23 mouse cellular contexts compared by ENCODE assay signal in genomic region chr7:34669336-34669735, GRCm38 (mm10). TPM values are rescaled to one million over a fixed set of nuclear protein-coding genes. Genes with fewer than 3 reads are reported as not detected.
DNase-seq lines count a peak whose midpoint lies in the region; ATAC-seq and TF ChIP-seq lines count a peak whose summit lies in the region.
"Had no signal": no experiment of that assay in that cellular context is flagged by ENCODE, and none has a peak within 500 bp of the region (broad histone marks: within the 10 kb centered on the region; RNA-seq: fewer than 3 reads in every experiment).

No protein-coding gene starts in this region.

- ATAC-seq in CD4-positive, CD25-positive, alpha-beta regulatory T cell, adult 4 months: no peak
- ATAC-seq: inflammation-experienced regulatory T-cells, adult 6 months had no signal

- no peaks in the 10 kb centered on the region for H3K36me3 ChIP-seq in E14TG2a.4 (ENCODE audit: insufficient read depth, low read length)
- H3K36me3 ChIP-seq in embryonic facial prominence, embryonic 10.5 days (replicated peaks): no peaks in the 10 kb centered on the region; the same call in 1 of the 2 replicates
- H3K36me3 ChIP-seq: forebrain, embryonic 12.5 days; hindbrain, embryonic 13.5 days; limb, embryonic 15.5 days; liver, embryonic 15.5 days; midbrain, embryonic 12.5 days had no signal

- H3K9me3 ChIP-seq in E14TG2a.4 (ENCODE audit: low read length): peaks cover 5% of the 10 kb centered on the region
- no peaks in the 10 kb centered on the region for H3K9me3 ChIP-seq in embryonic facial prominence, embryonic 10.5 days
- H3K9me3 ChIP-seq: forebrain, embryonic 12.5 days; hindbrain, embryonic 13.5 days; limb, embryonic 15.5 days; liver, embryonic 15.5 days; midbrain, embryonic 12.5 days had no signal

- peak overlapping the region; percentile 56 for H3K4me3 ChIP-seq in E14TG2a.4 (replicated peaks; ENCODE audit: low read length)
- H3K4me3 ChIP-seq in embryonic facial prominence, embryonic 10.5 days: peak overlapping the region; percentile 21; the same call in 1 of the 2 replicates
- H3K4me3 ChIP-seq: forebrain, embryonic 12.5 days; hindbrain, embryonic 13.5 days; layer of hippocampus, adult 2 months; limb, embryonic 15.5 days; liver, embryonic 15.5 days; midbrain, embryonic 12.5 days; myocyte had no signal

- 13% methylated on average over 9 of the region's 9 CpGs for whole genome bisulfite sequencing in embryonic facial prominence, embryonic 10.5 days

- peaks cover 42% of the 10 kb centered on the region for H3K27me3 ChIP-seq in E14TG2a.4 (ENCODE audit: insufficient read depth, low read length)
- peaks cover 23% of the 10 kb centered on the region for H3K27me3 ChIP-seq in embryonic facial prominence, embryonic 10.5 days (replicated peaks; ENCODE audit: low read depth, poor library complexity, severe bottlenecking)

- TF ChIP-seq CTCF in E14TG2a.4 (conservative IDR thresholded peaks at IDR 0.05; ENCODE audit: low read length): no peak

- H3K27ac ChIP-seq in embryonic facial prominence, embryonic 10.5 days (replicated peaks): no peak overlapping the region
- H3K27ac ChIP-seq: forebrain, embryonic 12.5 days; hindbrain, embryonic 13.5 days; layer of hippocampus, adult 2 months; limb, embryonic 15.5 days; liver, embryonic 15.5 days; midbrain, embryonic 12.5 days had no signal

- H3K4me1 ChIP-seq in E14TG2a.4 (replicated peaks; ENCODE audit: low read depth, low read length): peaks cover 59% of the 10 kb centered on the region
- H3K4me1 ChIP-seq in embryonic facial prominence, embryonic 10.5 days: peaks cover 28% of the 10 kb centered on the region
- H3K4me1 ChIP-seq: forebrain, embryonic 12.5 days; liver, embryonic 15.5 days; midbrain, embryonic 12.5 days had no signal

- peak; percentile 49 for DNase-seq in embryo, embryonic 10 days (ENCODE audit: low spot score)
- DNase-seq in embryo, embryonic 11 days: no peak
- peak; percentile 16 for DNase-seq in kidney, adult 18-20 months
- no peak for DNase-seq in kidney, postnatal 10 days
- DNase-seq in embryonic facial prominence, embryonic 10.5 days (ENCODE audit: low spot score): no peak
- DNase-seq in urinary bladder, adult 18-20 months (ENCODE audit: low spot score in 2 of 2): no peak
- DNase-seq: adrenal gland, postnatal 14 days; cerebellum, adult 9-11 months; gastrocnemius, postnatal 10 days; heart, adult 11 months; heart, postnatal 10 days; layer of hippocampus, postnatal 36 days; thymus, postnatal 36 days had no signal

RNA-seq across cellular contexts. Expression of gene Kctd15, which starts 12.8 kb away (rescaled TPM):
- polyA plus RNA-seq in embryonic facial prominence, embryonic 10.5 days (2016; fragmentation: Nextera tagmentation; extraction: Ambion mirVana): 61.1 and 63.8 TPM in 2 replicates
- polyA plus RNA-seq in CD4-positive, CD25-positive, alpha-beta regulatory T cell, adult 4 months (2017; shearing (Covaris generic)): not detected
- polyA plus RNA-seq: inflammation-experienced regulatory T-cells, adult 6 months had no signal

Comparison
In these comparisons a context has a peak if more than half of its experiments do, and no peak if none do; other contexts are left out.
1. DNase-seq: peak in embryo, embryonic 10 days (single experiment) and kidney, adult 18-20 months (single experiment); none in embryo, embryonic 11 days (single experiment), kidney, postnatal 10 days (single experiment), embryonic facial prominence, embryonic 10.5 days (single experiment) and urinary bladder, adult 18-20 months (0 of 2).
2. RNA of gene Kctd15, which starts 12.8 kb away (polyA plus RNA-seq): 61.1 to 63.8 TPM in embryonic facial prominence, embryonic 10.5 days; not detected in CD4-positive, CD25-positive, alpha-beta regulatory T cell, adult 4 months; every median in the first group is over 10 times any median in the second.